Mouse (Mus musculus) embryonic facial prominence, embryonic 13.5 days (tissue): ENCODE results near the gene Map3k14. TPM values are rescaled to one million over a fixed set of nuclear protein-coding genes. Genes with fewer than 3 reads are reported as not detected.

ENCODE experiments used
- ATAC-seq: fragments of 200-750 bp; cut with Nextera tagmentation; 2 replicates; pipeline ENCODE4 v1.8.0; 2017; ENCODE audit warnings: low read depth; ENCODE audit not compliant: insufficient number of reproducible peaks, insufficient read depth, low FRiP score, low TSS enrichment
- H3K27ac ChIP-seq: fragments of 300-500 bp; sonication (generic); 2 replicates; pipeline ENCODE4 v1.5.1; 2015; ENCODE audit warnings: moderate library complexity, mild to moderate bottlenecking, inconsistent platforms
- H3K27me3 ChIP-seq: fragments of 300-500 bp; sonication (generic); 2 replicates; pipeline ENCODE4 v1.6.1; 2015; ENCODE audit warnings: mild to moderate bottlenecking, inconsistent platforms
- H3K36me3 ChIP-seq: fragments of 300-500 bp; sonication (generic); 2 replicates; pipeline ENCODE4 v1.6.1; 2015; ENCODE audit warnings: mild to moderate bottlenecking, inconsistent platforms
- H3K4me1 ChIP-seq: fragments of 300-500 bp; sonication (generic); 2 replicates; pipeline ENCODE4 v1.6.1; 2015; ENCODE audit warnings: inconsistent platforms
- H3K4me2 ChIP-seq: fragments of 300-500 bp; sonication (generic); 2 replicates; pipeline ENCODE4 v1.6.1; 2015; ENCODE audit warnings: moderate library complexity, mild to moderate bottlenecking, inconsistent platforms
- H3K4me3 ChIP-seq: fragments of 300-500 bp; sonication (generic); 2 replicates; pipeline ENCODE4 v1.5.1; 2015; ENCODE audit warnings: mild to moderate bottlenecking, inconsistent platforms
- H3K9ac ChIP-seq: fragments of 300-500 bp; sonication (generic); 2 replicates; pipeline ENCODE4 v1.6.1; 2015; ENCODE audit warnings: mild to moderate bottlenecking, inconsistent platforms
- H3K9me3 ChIP-seq: fragments of 300-500 bp; sonication (generic); 2 replicates; pipeline ENCODE4 v1.6.1; 2016; ENCODE audit warnings: inconsistent platforms
- WGBS: fragments of 180-500 bp; shearing (Covaris S2); methylation state at CpG from one replicate; pipeline ENCODE4 v1.1.7; 2015; ENCODE audit warnings: mixed read lengths; 5-methylcytosine and 5-hydroxymethylcytosine counted together
- polyA plus RNA-seq: library from polyadenylated mRNA; unstranded; fragments of >200 nt; fragmentation: Nextera tagmentation; extraction: Ambion mirVana; gene quantifications from 2 replicates; pipeline ENCODE4 v1.2.1, GENCODE M21; 2015

Map3k14 gene
- 4.4 and 5.5 TPM in 2 replicates for polyA plus RNA-seq

GRCm38 (mm10) chr11:103267346-103268219 lies at the start of gene Map3k14:
Map3k14 (minus strand) TSS chr11:103267472.
- H3K27ac ChIP-seq, result peak within 1 kb of the TSS; percentile 95
- H3K9ac ChIP-seq, result peak within 1 kb of the TSS; percentile 82
- H3K27me3 ChIP-seq, result no peaks in the 10 kb centered on the region
- peak within 1 kb of the TSS; percentile 75 for H3K4me3 ChIP-seq
- H3K4me1 ChIP-seq, result peaks cover 61% of the 10 kb centered on the region
- no peaks in the 10 kb centered on the region for H3K9me3 ChIP-seq
- peak; percentile 99 for ATAC-seq
- WGBS, result under 1% methylated on average over 55 of the region's 55 CpGs
- H3K4me2 ChIP-seq, result peak within 1 kb of the TSS; percentile 82
- no peaks in the 10 kb centered on the region for H3K36me3 ChIP-seq

DNA sequence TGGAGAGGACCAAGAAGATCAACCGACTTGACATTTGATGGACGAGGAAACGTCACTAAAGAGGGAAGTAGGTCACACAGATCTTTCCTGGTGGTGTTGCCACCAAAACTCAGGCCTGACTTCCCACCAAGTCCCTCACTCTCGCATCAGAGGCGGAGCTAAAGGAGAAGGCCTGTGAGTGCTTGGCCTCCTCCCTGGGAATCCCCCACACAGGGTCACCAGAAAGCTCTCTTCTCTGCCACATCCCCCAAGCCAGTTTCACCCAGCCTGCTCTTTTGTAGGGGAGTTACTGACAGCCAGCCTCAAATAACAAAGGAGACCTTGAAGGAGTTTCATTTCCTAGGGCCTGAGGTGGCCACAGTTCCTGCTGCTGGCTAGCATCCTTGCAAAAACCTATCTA lies 48.1 kb upstream of the Map3k14 start:
- Histone ChIP-seq H3K9me3 (no peaks in the 10 kb centered on the region), H3K27me3 (no peaks in the 10 kb centered on the region), H3K4me1 (peaks cover 21% of the 10 kb centered on the region), H3K4me3 (no peak overlapping the region), H3K9ac (no peak overlapping the region), H3K27ac (no peak overlapping the region), H3K36me3 (no peaks in the 10 kb centered on the region), H3K4me2 (no peak overlapping the region)
- ATAC-seq, result no peak
- WGBS, result 82% methylated on average over 5 of the region's 5 CpGs

DNA sequence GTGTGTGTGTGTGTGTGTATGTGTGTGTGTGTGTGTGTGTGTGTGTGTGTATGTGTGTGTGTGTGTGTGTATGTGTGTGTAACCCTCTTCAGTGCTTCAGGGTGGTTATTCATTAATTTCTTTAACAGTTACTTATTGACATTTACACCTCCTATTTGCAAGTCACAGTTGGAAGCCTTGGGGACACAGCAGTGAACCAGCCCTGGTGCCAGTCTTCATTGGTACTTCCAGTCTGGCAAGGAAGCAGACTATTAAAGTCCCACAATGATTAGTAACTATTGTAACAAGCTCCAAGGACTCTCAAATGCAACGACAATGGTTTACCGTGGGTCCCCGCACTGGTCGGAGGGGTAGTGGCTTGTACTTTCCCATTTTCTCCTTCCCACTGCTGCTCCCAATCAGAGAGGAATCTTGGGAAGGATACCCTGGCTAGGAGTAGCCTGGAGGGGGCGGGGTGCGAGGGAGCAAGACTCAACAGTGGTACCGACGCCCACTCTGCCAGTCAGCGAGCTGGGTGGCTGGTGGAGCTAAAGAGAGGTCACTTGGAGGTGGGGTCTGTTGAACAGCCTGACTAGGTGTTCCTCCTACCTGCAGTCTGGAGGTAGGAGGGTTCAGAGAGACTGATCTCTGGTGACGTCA lies 47.6 kb upstream of the Map3k14 start:
- no peak overlapping the region for H3K9ac ChIP-seq
- H3K4me2 ChIP-seq, result no peak overlapping the region
- no peaks in the 10 kb centered on the region for H3K27me3 ChIP-seq
- H3K36me3 ChIP-seq, result no peaks in the 10 kb centered on the region
- H3K27ac ChIP-seq, result no peak overlapping the region
- 72% methylated on average over 10 of the region's 10 CpGs for WGBS
- no peak overlapping the region for H3K4me3 ChIP-seq
- no peak for ATAC-seq
- H3K9me3 ChIP-seq, result no peaks in the 10 kb centered on the region
- peaks cover 21% of the 10 kb centered on the region for H3K4me1 ChIP-seq

- Histone ChIP-seq H3K36me3 (no peaks in the 10 kb centered on the region), H3K9me3 (no peaks in the 10 kb centered on the region), H3K9ac (no peak overlapping the region), H3K27me3 (no peaks in the 10 kb centered on the region), H3K27ac (no peak overlapping the region), H3K4me1 (peaks cover 21% of the 10 kb centered on the region), H3K4me3 (no peak overlapping the region), H3K4me2 (no peak overlapping the region)
- ATAC-seq, result no peak
- 85% methylated on average over 6 of the region's 6 CpGs for WGBS
Observed at GRCm38 (mm10) chr11:103313542-103313941, 46.3 kb upstream of the Map3k14 start.

- Histone ChIP-seq H3K4me2 (peak overlapping the region; percentile 74), H3K4me1 (peaks cover 21% of the 10 kb centered on the region), H3K9ac (no peak overlapping the region), H3K4me3 (no peak overlapping the region), H3K36me3 (no peaks in the 10 kb centered on the region), H3K27ac (peak overlapping the region; percentile 96), H3K27me3 (no peaks in the 10 kb centered on the region), H3K9me3 (no peaks in the 10 kb centered on the region)
- no peak for ATAC-seq
- WGBS, result 40% methylated on average over 8 of the region's 8 CpGs
Observed at GRCm38 (mm10) chr11:103312655-103313255, 45.5 kb upstream of the Map3k14 start.

GRCm38 (mm10) chr11:103311960-103312611 lies 44.8 kb upstream of the Map3k14 start:
- Histone ChIP-seq H3K27me3 (no peaks in the 10 kb centered on the region), H3K9me3 (no peaks in the 10 kb centered on the region), H3K9ac (peak overlapping the region; percentile 70), H3K4me1 (peaks cover 21% of the 10 kb centered on the region), H3K36me3 (no peaks in the 10 kb centered on the region), H3K4me2 (peak overlapping the region; percentile 74), H3K27ac (peak overlapping the region; percentile 96), H3K4me3 (peak overlapping the region; percentile 44)
- 3% methylated on average over 30 of the region's 30 CpGs for WGBS
- ATAC-seq, result peak; percentile 72

GRCm38 (mm10) chr11:103309956-103310574 lies 42.8 kb upstream of the Map3k14 start:
- no peaks in the 10 kb centered on the region for H3K36me3 ChIP-seq
- no peak overlapping the region for H3K27ac ChIP-seq
- H3K4me3 ChIP-seq, result no peak overlapping the region
- ATAC-seq, result no peak
- no peaks in the 10 kb centered on the region for H3K9me3 ChIP-seq
- H3K4me1 ChIP-seq, result peaks cover 27% of the 10 kb centered on the region
- H3K4me2 ChIP-seq, result no peak overlapping the region
- H3K27me3 ChIP-seq, result no peaks in the 10 kb centered on the region
- H3K9ac ChIP-seq, result no peak overlapping the region
- 74% methylated on average over 10 of the region's 10 CpGs for WGBS

DNA sequence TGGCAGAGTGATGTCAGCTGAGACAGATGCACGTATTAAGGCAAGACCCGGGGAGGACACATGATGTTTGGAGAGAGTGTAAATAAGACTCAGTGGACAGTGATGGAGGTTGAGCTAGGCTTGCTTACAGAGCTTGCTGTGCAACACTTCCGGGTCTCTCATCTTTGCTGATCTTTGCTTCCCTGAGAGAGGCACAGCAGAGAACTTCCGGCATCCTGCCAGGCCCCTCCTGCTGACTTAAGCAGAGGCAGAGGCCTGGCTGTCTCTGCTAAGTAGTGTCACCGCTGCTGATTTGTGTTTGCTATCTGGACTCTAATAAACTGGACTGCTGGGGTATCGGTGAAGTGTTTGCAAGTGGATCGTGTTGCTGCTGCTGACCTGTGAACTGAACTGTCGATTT lies 40.6 kb upstream of the Map3k14 start:
- Histone ChIP-seq H3K4me2 (no peak overlapping the region), H3K36me3 (no peaks in the 10 kb centered on the region), H3K27ac (no peak overlapping the region), H3K27me3 (no peaks in the 10 kb centered on the region), H3K4me1 (peaks cover 24% of the 10 kb centered on the region), H3K4me3 (no peak overlapping the region), H3K9ac (0 out of 2 replicates have a peak overlapping the region, but pooled peaks have one; percentile 36), H3K9me3 (no peaks in the 10 kb centered on the region)
- no peak for ATAC-seq
- WGBS, result 70% methylated on average over 8 of the region's 8 CpGs

DNA sequence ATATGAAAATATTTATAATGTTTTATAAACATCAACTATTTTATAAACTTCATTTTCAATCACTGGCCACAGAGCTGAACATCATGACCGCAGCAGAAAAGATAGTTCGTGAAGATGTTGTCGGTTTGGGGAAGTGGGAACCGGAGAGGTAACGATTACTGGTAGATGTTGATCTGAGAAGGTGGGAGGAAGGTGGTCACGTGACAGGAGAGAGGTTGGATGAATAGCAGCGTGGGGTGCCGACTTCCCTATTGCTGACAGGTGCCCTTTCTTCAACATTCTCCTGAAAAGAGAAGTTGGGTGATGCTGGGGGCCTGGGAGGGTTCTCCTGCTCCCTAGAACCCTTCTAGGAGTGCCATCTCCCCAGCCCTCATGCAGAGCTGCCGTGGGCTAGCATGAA lies 37.3 kb upstream of the Map3k14 start:
- Histone ChIP-seq H3K27ac (no peak overlapping the region), H3K36me3 (no peaks in the 10 kb centered on the region), H3K27me3 (no peaks in the 10 kb centered on the region), H3K4me2 (no peak overlapping the region), H3K9me3 (no peaks in the 10 kb centered on the region), H3K9ac (no peak overlapping the region), H3K4me3 (no peak overlapping the region), H3K4me1 (0 out of 2 replicates have a peak, but pooled peaks cover 7% of the 10 kb centered on the region)
- WGBS, result 87% methylated on average over 9 of the region's 9 CpGs
- no peak for ATAC-seq

- H3K4me1 ChIP-seq, result peaks cover 16% of the 10 kb centered on the region
- no peaks in the 10 kb centered on the region for H3K9me3 ChIP-seq
- H3K9ac ChIP-seq, result no peak overlapping the region
- no peaks in the 10 kb centered on the region for H3K27me3 ChIP-seq
- no peak for ATAC-seq
- H3K27ac ChIP-seq, result no peak overlapping the region
- H3K4me3 ChIP-seq, result no peak overlapping the region
- H3K4me2 ChIP-seq, result no peak overlapping the region
- no peaks in the 10 kb centered on the region for H3K36me3 ChIP-seq
- 89% methylated on average over 7 of the region's 7 CpGs for WGBS
Observed at GRCm38 (mm10) chr11:103294772-103295171, 27.5 kb upstream of the Map3k14 start.

DNA sequence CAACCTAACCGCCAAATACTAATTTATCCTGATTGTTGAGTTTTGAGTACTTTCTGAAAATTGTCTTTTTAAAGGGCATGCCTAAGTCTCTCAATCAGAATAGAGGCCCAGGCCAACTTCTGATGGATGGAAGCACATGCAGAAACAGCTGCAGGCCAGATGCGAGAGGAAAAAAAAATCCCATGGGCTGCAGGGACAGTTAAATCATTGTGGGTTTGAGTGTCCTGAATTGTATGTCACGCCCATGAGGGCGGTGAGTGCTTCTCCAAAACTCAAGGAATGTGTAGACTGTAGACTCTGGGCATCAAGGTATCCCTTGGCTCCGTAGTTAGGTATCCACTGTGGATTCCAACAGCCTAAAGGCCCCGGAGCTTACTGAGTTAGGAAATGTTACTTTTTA lies 26.8 kb upstream of the Map3k14 start:
- Histone ChIP-seq H3K36me3 (no peaks in the 10 kb centered on the region), H3K27ac (no peak overlapping the region)
- 63% methylated on average over 6 of the region's 6 CpGs for WGBS

More for the DNA sequence above, 26.8 kb upstream of the Map3k14 start:
- no peak for ATAC-seq
- Histone ChIP-seq H3K9ac (no peak overlapping the region), H3K4me2 (no peak overlapping the region), H3K9me3 (no peaks in the 10 kb centered on the region), H3K4me3 (no peak overlapping the region), H3K4me1 (peaks cover 16% of the 10 kb centered on the region), H3K27me3 (no peaks in the 10 kb centered on the region)
